Mouse (Mus musculus) ES-E14 (cell line): ENCODE data around the gene Timp4. TPM values are rescaled to one million over a fixed set of nuclear protein-coding genes. Genes with fewer than 3 reads are reported as not detected.
A peak's percentile ranks its signal among the peaks of the same experiment; 100 is the strongest.

Experiments used
- DNase-seq: peaks from one replicate; pipeline ENCODE4 v3.0.0-alpha.2; 2013; ENCODE audit warnings: low read depth, low spot score
- H3K27ac ChIP-seq: 2 replicates; pipeline ENCODE4 v1.5.1; 2012; ENCODE audit warnings: low read depth, mild to moderate bottlenecking, low read length, moderate library complexity, mixed read lengths; ENCODE audit not compliant: poor library complexity, insufficient read depth, severe bottlenecking
- H3K36me3 ChIP-seq: 2 replicates; pipeline ENCODE4 v1.6.1; 2012; ENCODE audit warnings: mild to moderate bottlenecking, low read length, moderate library complexity, mixed read lengths; ENCODE audit not compliant: control insufficient read depth, poor library complexity, insufficient read depth, severe bottlenecking
- H3K4me1 ChIP-seq, 2 experiments: fragments of 150-350 bp in 1 of 2; sonication (generic) in 1 of 2; 2 replicates each; pipeline ENCODE4 v1.6.1; 2012; ENCODE audit warnings: low read length in 2 of 2, mild to moderate bottlenecking in 1 of 2, mixed read lengths in 1 of 2; ENCODE audit not compliant: control insufficient read depth in 2 of 2, insufficient read depth in 2 of 2, poor library complexity in 1 of 2
- H3K4me3 ChIP-seq, 2 experiments: fragments of 150-350 bp in 1 of 2; sonication (generic) in 1 of 2; 2 replicates each; pipeline ENCODE4 v1.5.1; 2012; ENCODE audit warnings: low read length in 2 of 2, low read depth in 1 of 2, mild to moderate bottlenecking in 1 of 2, mixed read lengths in 1 of 2; ENCODE audit not compliant: insufficient read depth in 1 of 2, poor library complexity in 1 of 2, severe bottlenecking in 1 of 2
- H3K9ac ChIP-seq: 2 replicates; pipeline ENCODE4 v1.6.1; 2012; ENCODE audit warnings: low read depth, mild to moderate bottlenecking, low read length, mixed read lengths; ENCODE audit not compliant: poor library complexity, insufficient read depth, severe bottlenecking
- H3K9me3 ChIP-seq: fragments of 150-350 bp; sonication (generic); 2 replicates; pipeline ENCODE4 v1.6.1; 2012; ENCODE audit warnings: low read depth, mild to moderate bottlenecking, low read length; ENCODE audit not compliant: control insufficient read depth, insufficient read depth
- CHD2 ChIP-seq: IDR thresholded peaks from 2 replicates; pipeline ENCODE4 v1.6.1; 2014; ENCODE audit warnings: mild to moderate bottlenecking, low read depth, low read length, inconsistent platforms
- HCFC1 ChIP-seq: IDR thresholded peaks from 2 replicates; pipeline ENCODE4 v1.6.1; 2012; ENCODE audit warnings: low read length, inconsistent platforms, borderline replicate concordance; ENCODE audit not compliant: insufficient read depth
- MAFK ChIP-seq: IDR thresholded peaks from 2 replicates; pipeline ENCODE4 v1.6.1; 2014; ENCODE audit warnings: mild to moderate bottlenecking, low read depth, low read length, inconsistent platforms; ENCODE audit not compliant: insufficient read depth
- ZC3H11A ChIP-seq: IDR thresholded peaks from 2 replicates; pipeline ENCODE4 v1.6.1; 2012; ENCODE audit warnings: low read depth, mild to moderate bottlenecking, inconsistent platforms, low read length, borderline replicate concordance
- ZNF384 ChIP-seq: IDR thresholded peaks from 2 replicates; pipeline ENCODE4 v1.6.1; 2012; ENCODE audit warnings: low read depth, low read length, inconsistent platforms
- in situ Hi-C, 2 experiments: fragments of 600-800 bp; cut with MboI; formaldehyde crosslinking; loops; one replicate each; pipeline ENCODE4 v1.15.1; 2025; ENCODE audit warnings: low sequenced_read_pairs in 2 of 2, inconsistent platforms in 1 of 2; ENCODE audit not compliant: unreplicated experiment in 2 of 2
- total RNA-seq: library from RNA; depleted of rRNA; stranded (reverse); fragments of 300-350 nt; gene quantifications from 2 replicates; pipeline ENCODE4 v1.2.3, GENCODE M21; 2012

The Timp4 gene
- total RNA-seq, 1 experiment: 1.0 TPM

- Histone ChIP-seq H3K4me1 (no peaks in the 10 kb centered on the region), H3K27ac (no peak overlapping the region), H3K9ac (no peak overlapping the region), H3K36me3 (no peaks in the 10 kb centered on the region), H3K4me3 (no peak overlapping the region), H3K9me3 (no peaks in the 10 kb centered on the region)
- TF ChIP-seq CHD2: no peak
- no peak for TF ChIP-seq HCFC1
- TF ChIP-seq ZNF384: no peak
- no peak for TF ChIP-seq MAFK
- TF ChIP-seq ZC3H11A: peak; percentile 96
- in situ Hi-C loops: no loop called here
- peak; percentile 43 for DNase-seq
Measured at GRCm38 (mm10) chr6:115267916-115268315, 15.9 kb upstream of the Timp4 start.

GRCm38 (mm10) chr6:115266791-115267190 is 14.8 kb upstream of the Timp4 start:
- Histone ChIP-seq H3K36me3 (no peaks in the 10 kb centered on the region), H3K27ac (no peak overlapping the region), H3K9me3 (no peaks in the 10 kb centered on the region), H3K4me1 (no peaks in the 10 kb centered on the region), H3K4me3 (no peak overlapping the region), H3K9ac (no peak overlapping the region)
- in situ Hi-C loops: no loop called here
- no peak for TF ChIP-seq HCFC1
- no peak for TF ChIP-seq CHD2
- no peak for TF ChIP-seq MAFK
- no peak for TF ChIP-seq ZC3H11A
- TF ChIP-seq ZNF384: no peak
- no peak for DNase-seq

- in situ Hi-C loops: no loop called here
- Histone ChIP-seq H3K27ac (no peak overlapping the region), H3K36me3 (no peaks in the 10 kb centered on the region), H3K4me1 (no peaks in the 10 kb centered on the region), H3K9ac (no peak overlapping the region), H3K9me3 (no peaks in the 10 kb centered on the region), H3K4me3 (no peak overlapping the region)
- TF ChIP-seq CHD2 (no peak), MAFK (no peak), ZNF384 (no peak), HCFC1 (no peak), ZC3H11A (no peak)
- no peak for DNase-seq
Measured at GRCm38 (mm10) chr6:115260507-115260906, 8.5 kb upstream of the Timp4 start.

GRCm38 (mm10) chr6:115255171-115255570 is 3.2 kb upstream of the Timp4 start:
- TF ChIP-seq MAFK: no peak

GRCm38 (mm10) chr6:115251531-115251985 is 447 bp downstream of the Timp4 start:
- in situ Hi-C loops: no loop called here
- DNase-seq: no peak
- H3K9ac ChIP-seq: no peak overlapping the region

More at GRCm38 (mm10) chr6:115255171-115255570, 3.2 kb upstream of the Timp4 start:
- Histone ChIP-seq H3K9ac (no peak overlapping the region), H3K9me3 (no peaks in the 10 kb centered on the region), H3K36me3 (no peaks in the 10 kb centered on the region), H3K4me1 (peaks cover 0 to 10% of the 10 kb centered on the region in 2 experiments; a peak in 2 of 4 replicates), H3K4me3 (no peak overlapping the region), H3K27ac (no peak overlapping the region)
- no peak for DNase-seq
- in situ Hi-C loops: no loop called here

More at GRCm38 (mm10) chr6:115251531-115251985, 447 bp downstream of the Timp4 start:
- Histone ChIP-seq H3K4me1 (peaks cover 0 to 10% of the 10 kb centered on the region in 2 experiments; a peak in 2 of 4 replicates), H3K4me3 (no peak overlapping the region; a peak in 1 of 4 replicates), H3K36me3 (no peaks in the 10 kb centered on the region), H3K9me3 (no peaks in the 10 kb centered on the region), H3K27ac (no peak overlapping the region)
- no peak for TF ChIP-seq ZC3H11A
